Mouse (Mus musculus) testis, adult 2 months (tissue): ENCODE results near the gene Zfp830.

Experiments
- CTCF ChIP-seq: fragments of 200-500 bp; IDR thresholded peaks from 2 replicates; pipeline ENCODE4 v1.5.1; 2012; ENCODE audit warnings: low read depth, mild to moderate bottlenecking, inconsistent platforms, low read length, moderate library complexity; ENCODE audit not compliant: control insufficient read depth, insufficient read depth, insufficient replicate concordance
- POLR2A ChIP-seq: fragments of 200-500 bp; IDR thresholded peaks from 2 replicates; pipeline ENCODE4 v1.6.1; 2012; ENCODE audit warnings: low read depth, mild to moderate bottlenecking, inconsistent platforms, low read length, moderate library complexity; ENCODE audit not compliant: control insufficient read depth

- TF ChIP-seq POLR2A (no peak), CTCF (no peak)
Observed at GRCm38 (mm10) chr11:82806656-82807055, 42.5 kb downstream of the Zfp830 start.
